Mouse (Mus musculus): ENCODE results near the gene Mia2.
A peak's percentile ranks its signal among the peaks of the same experiment; 100 is the strongest.

GRCm38 (mm10) chr12:59130249-59130648, 34.6 kb downstream of the Mia2 start:
- no peak for TF ChIP-seq CTCF (IDR thresholded peaks at IDR 0.05; ENCODE audit: borderline replicate concordance, insufficient read depth, low read length)
- peak; percentile 47 for TF ChIP-seq POLR2A (IDR thresholded peaks at IDR 0.05; ENCODE audit: low read depth, low read length)
